Mouse (Mus musculus) heart, postnatal 0 days (tissue): ENCODE measurements around the gene Sirt1.

Source experiments
- CTCF ChIP-seq: IDR thresholded peaks from 2 replicates; pipeline ENCODE4 v1.5.1; 2016; ENCODE audit warnings: antibody characterized with exemption, control low read depth, low read depth
- EP300 ChIP-seq: IDR thresholded peaks from 2 replicates; pipeline ENCODE4 v1.6.1; 2016; ENCODE audit warnings: antibody characterized with exemption, low read depth

GRCm38 (mm10) chr10:63341351-63341750 is 40.2 kb downstream of the Sirt1 start:
- TF ChIP-seq CTCF (no peak), EP300 (no peak)
